Mouse (Mus musculus) embryonic fibroblast, embryonic 13.5 days (primary cell): ENCODE data around the gene Inpp5a.

Experiments used
- CTCF ChIP-seq: IDR thresholded peaks from 2 replicates; pipeline ENCODE4 v1.5.1; 2011; ENCODE audit warnings: mild to moderate bottlenecking, control low read depth, low read length, moderate library complexity, borderline replicate concordance; ENCODE audit not compliant: insufficient read depth
- POLR2A ChIP-seq: IDR thresholded peaks from 2 replicates; pipeline ENCODE4 v1.6.1; 2011; ENCODE audit warnings: low read depth, mild to moderate bottlenecking, control low read depth, low read length, moderate library complexity

- TF ChIP-seq CTCF (no peak), POLR2A (no peak)
Measured at GRCm38 (mm10) chr7:139350606-139351005, 38.3 kb upstream of the Inpp5a start.
